Mouse (Mus musculus) ovary, adult 18-20 months (tissue): ENCODE data around the gene Xpnpep1.
A peak's percentile ranks its signal among the peaks of the same experiment; 100 is the strongest.

Experiments
- DNase-seq: peaks from one replicate; pipeline ENCODE4 v3.0.0; 2022; ENCODE audit warnings: low spot score, mixed read lengths

Gene Xpnpep1

DNA sequence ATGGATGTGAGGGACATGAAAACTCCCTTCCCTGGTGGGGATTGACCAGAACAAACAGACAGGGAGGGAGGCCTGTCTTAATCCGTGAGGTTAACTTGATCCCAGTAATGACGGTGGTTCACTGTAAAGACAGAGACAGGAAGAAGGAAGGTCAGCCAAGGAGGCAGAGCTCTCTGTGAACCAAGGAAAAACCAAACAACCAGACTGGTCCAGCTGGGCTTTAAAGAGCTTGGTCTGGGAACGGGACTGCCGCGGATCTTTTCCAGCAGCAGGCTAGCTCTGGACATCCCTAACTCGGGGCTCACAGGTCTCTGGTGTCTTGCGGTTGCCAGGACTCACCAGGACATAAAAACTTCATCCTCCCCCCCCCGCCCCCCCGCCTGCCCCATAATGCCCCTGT, 26.5 kb upstream of the Xpnpep1 start:
- no peak for DNase-seq

DNA sequence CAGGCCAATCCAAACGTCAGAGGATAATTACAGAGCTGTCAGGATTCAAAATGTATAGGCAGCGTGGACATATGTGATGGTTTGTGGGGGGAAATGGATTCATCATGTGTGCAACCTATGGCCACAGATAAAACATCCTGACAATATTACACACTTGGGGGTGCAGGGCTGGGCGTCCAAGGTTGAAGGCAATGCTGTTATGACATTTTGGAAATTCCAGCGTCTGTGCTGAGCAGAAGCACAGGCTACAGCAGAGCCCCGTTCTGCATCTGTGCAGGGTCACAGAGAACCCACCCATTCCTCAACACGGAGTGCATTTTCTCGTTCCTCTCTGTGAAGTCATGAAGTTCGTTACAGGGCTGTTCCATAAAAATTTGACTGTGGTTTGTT, 25.0 kb upstream of the Xpnpep1 start:
- no peak for DNase-seq

DNA sequence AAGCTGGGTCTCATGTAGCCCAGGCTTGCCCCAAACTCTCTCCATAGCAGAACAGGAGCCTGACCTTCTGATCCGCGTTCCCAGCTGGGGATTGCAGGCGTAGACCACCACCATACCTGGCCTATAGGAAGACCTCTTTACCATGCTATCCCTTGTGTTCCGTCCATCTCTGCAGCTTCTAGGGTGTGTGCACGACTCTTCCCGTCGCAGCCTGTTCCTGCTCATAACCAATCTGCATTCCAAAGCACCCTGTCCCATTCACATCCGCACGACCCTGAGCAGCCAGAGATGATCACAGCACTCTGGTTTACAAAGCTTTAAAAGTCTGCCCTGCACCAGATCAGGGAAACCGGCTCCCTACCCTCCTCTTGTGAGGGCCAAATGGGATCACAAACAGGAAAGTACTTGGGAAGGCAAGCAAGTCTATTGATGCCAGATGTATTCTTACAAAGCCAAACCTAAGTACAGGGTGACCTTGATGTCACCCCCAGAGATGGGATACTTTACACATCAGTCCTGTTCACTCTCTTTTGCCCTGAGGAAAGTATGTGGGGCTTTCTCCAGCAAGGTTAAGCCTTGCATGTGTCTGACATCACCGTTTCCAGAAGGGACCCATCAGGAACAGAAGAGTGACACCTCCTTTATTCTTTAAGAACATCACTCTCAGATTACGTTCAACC, 24.4 kb upstream of the Xpnpep1 start:
- no peak for DNase-seq

DNA sequence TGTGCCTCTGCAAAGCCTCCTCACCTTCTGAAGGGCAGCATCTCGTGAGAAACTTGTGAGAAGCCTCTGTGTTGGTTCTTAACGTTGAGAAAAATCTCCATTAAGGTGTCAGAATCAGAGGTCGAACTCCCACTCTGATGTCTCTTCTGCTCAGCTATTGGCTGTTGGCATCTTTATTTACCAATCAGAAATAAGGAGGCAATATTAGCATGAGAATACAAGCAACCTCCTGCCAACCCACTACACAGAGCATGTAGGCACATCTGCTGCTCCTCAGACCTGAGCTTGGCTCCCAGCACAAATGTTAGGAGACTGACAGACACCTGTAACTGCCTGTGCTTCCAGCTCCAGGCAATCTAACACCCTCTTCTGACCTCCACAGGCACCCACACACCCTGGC, 22.0 kb upstream of the Xpnpep1 start:
- DNase-seq, result no peak

DNA sequence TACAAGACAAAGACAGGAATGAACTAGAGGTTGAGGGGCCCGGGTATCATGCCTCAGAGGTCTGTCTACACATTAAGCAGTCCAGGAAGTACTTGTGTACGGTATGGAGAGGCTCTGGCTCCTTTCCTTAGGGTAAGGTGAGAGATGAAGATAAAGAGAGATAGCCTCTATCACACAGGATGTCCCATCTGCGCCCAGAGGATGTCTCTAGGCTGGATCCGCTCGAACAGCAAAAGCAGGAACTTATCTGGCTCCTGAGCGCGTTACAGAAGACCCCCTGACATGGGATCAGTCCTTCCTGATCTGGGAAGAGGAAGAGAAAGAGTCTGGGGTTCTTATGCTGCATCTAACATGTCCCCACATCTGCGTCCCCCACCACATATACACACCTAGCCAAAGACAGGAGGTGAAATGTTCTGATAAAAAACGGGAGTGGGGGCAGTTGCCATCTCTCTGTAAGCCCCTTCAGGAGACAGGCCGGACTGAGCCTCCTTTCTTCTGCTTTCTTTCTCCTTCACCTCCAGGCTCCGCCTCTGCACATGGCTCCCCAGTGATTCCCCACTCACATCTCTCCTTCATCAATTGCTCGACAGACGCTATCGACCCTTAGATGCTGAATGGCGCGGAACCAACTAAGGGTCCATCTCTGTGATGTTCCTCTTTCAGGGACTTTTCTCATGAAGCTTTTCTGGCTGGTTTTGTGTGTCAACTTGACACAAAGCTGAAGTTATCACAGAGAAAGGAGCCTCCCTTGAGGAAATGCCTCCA, 19.5 kb upstream of the Xpnpep1 start:
- DNase-seq, result no peak

DNA sequence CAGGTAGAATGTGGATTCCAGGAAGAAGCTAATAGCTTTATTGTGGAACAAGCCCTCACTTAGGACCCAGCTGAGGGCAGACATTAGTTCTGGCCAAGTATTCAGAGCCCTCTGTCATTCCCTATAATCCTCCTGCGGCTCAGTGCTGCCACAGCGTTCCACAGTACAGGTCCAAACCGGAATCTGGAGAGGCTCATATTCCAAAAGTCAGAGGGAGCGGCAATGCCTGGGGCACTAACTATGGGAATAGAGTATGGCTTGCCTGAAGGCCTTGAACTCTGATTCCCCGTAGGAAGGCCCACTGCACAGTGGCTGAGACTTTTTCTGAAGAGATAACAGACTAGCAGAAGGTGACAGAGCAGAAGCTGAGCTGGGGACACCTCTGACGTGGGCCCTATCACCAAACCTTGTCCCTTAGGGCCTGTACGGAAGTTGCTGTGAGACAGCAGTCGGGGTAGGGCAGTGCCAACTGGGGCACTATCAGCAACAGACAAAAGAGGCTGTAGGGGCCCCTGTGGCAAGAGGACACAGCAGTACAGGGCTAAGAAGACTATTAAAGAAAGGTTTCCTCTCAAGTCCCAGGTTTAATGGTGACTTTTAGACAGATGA, 18.8 kb upstream of the Xpnpep1 start:
- DNase-seq, result no peak

DNA sequence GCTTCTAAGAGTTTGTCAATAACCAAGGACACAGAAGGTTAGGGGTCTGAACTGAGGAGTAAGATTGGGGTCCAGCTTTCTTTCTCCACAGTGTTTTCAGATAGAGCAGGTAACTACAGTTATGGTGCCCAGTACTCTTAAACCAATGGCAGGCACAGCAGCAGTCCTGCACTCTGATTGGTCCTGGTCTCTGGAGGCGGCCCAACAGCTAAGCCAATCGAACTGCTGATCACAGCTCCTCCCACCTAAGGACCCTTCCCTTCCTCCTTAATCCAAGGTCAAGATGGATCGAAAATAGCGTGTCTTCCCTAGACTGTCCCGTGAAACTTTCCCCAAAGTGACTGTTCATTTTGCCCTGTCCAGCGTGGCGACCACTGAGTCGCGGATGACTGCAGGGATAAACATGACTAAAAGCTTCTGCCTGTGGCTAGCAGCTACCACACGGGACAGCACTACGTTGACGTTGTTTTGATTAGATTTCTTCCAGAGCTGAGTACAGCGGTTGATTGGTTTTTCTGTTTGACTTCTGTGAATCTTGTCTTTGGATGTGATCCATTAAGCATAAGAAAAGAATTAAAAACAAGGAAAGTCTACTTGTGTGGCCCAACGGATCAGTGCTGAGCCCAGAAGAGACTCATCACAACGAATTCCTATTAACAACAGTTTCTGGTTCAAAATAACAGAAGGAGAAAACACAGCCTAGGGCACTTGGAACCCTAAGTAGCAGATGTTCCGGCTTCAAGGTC, 18.1 kb upstream of the Xpnpep1 start:
- no peak for DNase-seq

DNA sequence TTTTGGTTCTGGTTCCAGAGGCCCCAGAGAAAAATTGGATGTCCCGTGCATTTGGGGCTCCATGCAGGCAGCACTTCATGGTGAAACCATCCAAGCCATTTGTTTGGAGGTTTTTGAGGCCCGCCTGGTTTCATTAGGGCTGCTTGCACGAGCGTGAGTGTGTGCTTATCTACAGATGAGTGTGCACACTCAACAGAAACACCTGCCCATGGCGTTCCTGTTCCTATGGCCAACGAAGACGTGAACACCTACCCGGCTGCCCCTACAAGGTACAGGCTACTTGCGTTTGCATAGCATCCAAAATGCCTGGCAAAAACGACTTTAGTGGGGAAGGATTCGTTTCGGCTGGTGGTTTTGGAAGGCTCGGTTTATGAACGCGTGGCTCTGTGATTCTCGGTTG, 13.3 kb upstream of the Xpnpep1 start:
- no peak for DNase-seq

DNA sequence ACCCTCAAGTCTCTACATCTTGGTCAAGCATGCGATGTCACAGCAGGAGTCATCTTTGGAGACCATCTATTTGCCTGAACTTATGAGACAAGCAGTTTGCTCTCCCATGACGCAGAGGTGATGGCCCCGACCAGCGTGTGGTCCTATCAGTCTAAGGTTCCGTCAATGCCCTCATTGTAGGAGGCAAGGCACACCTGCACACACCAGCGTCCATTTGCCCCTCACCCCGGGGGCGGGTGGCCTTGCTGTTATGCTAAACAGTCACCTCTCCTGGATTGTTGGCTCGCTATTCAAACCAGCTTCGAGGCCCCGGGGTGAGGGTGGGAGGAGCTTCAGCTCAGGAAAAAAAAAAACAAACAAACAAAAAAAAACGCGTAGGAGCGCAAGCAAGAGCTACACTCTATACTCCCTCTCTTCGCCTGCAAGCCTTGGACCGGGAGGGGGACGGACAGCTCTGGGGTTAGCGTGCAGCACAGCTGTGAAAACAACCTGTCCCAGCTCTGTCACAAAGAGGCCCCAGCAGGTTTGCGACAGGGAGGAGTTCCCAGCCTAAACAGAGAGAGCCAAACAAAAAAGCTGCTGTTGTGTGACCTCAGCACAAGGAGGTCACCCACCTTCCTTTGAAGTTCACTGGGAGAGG, 12.1 kb upstream of the Xpnpep1 start:
- DNase-seq, result no peak

DNA sequence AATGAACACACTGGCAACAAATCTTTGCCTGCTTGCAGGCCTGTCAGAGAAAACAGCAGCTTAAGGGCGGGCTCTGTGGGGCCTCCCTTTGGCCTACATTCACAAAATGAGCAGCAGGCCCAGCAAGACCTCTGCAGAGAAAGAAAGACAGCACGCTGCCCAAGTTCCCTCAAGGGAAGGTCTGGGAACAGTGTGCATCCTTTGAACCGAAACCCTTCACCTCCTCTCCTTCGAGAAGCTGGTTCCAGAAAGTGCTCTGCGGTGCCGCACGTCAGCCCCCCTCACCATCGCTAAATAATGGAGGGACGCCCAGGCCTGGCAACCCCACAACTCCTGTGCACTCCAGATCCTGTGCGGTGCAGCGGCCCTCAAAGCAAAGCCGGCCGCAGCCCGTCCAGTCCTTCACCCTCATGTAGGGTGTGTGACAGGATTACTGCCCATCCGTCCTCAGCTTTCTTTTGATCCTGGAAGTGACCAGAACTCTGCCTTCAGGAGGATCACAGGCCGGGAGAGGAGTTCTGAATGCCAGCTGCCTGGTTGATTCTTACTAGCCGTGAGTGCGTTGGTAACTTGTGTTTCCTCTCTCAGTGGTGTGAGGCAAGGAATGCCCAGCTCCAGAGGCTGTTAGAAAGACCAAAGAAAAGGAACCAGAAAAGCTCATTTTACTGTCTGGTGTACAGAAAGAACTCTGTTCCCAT, 11.4 kb upstream of the Xpnpep1 start:
- DNase-seq, result no peak

DNA sequence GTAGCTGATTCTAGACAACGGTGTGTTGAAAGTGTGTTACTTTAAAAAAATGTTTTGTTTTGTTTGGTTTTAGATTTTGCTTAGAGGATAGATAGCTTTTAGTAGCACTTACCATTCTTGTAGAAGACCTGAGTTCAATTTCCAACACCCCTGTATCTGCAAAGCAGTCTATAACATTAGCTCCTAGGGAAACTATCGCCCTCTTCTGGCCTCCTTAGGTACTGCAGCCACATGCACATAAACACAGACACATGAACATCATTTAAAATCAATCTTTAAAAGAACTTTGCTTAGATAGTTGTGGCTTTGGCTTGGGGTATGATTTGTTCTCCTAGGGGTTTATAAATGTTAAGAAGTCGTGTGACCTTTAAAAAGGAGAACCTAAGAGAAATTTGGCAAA, 10.1 kb upstream of the Xpnpep1 start:
- no peak for DNase-seq

DNA sequence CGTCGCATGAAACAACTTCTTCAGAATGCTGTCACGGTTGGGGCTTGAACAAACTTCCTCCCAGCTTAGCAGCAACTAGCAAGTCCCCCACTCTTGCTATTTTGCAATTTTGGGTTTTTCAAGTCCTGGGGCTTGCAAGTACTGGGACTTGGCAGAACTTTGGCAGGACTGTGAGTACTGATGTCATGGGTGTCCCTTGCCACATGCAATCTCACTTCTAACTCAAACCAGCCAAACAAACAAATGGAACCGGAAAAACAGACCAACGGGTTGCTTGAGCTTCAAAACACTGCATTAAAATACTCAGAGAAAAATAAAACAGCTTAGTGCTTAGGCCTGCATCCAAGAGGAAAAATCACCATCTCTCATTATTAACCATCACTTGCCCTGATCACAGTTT, 7.2 kb upstream of the Xpnpep1 start:
- DNase-seq, result no peak

DNA sequence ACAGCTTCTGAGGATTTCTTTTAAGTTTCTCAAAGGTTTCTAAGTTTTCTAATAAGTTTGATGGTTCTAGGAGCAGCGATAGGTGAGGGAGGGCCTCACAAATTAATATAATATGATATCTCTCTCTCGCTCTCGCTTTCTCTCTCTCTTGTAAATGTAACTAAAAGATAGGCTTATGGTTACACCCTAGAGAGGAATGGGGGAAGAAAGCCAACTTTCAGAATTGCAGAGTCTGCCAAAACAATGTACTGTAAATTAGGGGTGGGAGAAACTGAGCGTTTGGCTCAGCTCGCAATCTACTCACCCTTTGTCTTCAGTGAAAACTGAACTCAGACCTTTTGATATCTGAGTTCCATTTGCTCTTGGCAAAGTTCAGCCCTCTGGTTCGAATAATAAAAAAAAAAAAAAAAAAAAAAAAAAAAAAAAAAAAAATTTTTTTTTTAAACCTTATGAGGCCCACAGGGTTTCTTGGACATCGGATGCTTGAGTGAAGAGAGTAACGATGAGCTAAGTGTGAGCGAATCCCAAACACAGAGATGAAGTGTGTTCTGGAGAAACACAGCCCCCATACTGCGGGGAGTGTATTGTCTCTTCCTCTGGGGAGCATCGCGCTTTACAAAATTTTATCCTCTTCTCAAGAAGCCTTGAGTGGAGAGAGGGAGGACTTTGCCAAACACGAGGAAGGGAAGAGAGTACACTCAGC, 3.6 kb upstream of the Xpnpep1 start:
- DNase-seq, result no peak

DNA sequence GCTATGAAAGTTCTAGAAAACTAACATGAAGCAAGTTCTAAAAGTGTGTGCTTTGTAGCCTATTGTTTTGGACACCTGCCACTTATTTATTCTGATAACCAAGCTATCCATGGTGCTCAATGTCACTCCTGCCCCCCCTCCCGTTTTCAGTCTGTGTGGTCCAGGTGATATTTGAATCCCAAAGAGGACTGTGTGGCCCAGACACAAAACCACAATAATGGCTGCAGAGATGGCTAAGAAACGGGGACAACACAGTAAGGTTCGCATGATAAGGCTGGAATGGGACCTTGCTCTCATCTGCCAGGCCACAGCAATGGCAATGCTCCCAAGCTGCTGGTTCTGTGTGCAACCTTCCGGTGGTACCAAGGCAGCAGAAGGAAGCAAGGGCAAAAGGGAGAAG, 1.6 kb upstream of the Xpnpep1 start:
- DNase-seq, result no peak

DNA sequence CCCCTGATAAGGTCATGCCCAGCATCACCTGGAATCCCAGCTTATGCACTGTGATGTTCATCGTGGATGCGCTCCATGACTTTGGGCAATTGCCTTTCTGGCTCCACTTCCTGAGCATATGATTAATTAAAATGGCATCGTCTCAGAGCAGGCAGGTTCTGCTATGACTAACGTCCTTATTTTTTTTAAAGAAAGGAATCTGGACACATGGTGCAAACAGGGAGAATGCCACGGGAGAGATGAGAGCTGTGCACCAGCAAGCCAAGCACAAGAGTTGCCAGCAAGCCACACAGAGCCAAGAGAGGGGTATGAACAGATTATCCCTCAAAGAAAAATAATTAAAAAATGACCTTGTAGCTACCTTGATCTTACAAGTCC, 1.1 kb upstream of the Xpnpep1 start:
- no peak for DNase-seq

DNA sequence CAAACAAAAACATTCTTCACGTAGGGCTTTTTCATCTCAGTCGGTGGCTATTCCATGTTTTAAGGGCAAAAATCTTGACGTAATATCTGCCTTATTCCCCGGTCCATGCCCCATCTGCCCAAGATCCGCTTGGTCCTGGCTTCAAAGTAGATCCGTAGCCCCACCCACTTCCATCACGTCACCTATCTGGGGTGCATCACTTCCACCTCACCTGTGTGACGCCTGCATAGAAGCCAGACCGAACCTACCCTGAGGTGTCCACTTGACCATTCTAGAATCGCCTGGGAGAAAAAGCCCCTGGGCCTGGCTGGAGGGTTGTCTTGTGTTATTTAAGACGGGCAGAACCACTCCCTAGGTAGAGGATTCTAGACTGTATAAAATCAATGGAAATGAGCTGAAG, 924 bp downstream of the Xpnpep1 start:
- no peak for DNase-seq

DNA sequence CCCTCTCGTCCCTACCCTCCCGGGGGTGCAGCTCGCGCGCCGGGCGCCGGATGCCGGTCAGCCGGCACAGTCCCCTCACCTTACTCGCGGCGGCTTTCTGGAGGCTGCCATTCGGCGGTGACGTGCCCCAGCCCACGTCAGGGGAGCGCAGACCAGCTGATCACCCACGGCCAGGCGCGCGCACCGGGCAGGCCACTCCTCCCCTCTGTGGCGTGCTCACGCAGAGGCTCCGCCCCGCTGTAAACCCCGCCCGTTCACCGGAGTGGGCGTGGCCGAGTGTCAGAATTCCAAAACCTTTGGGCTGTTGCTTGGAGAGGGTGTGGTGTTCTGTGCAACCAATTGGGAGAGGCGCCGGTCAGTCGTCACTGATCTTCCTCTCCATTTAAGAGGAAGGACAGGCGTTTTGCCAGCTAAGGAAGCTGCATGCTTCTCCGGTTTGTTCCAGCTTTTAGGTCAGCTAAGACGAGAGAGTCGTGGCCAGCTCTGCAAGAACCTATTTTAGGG, 1.5 kb downstream of the Xpnpep1 start:
- peak; percentile 98 for DNase-seq

DNA sequence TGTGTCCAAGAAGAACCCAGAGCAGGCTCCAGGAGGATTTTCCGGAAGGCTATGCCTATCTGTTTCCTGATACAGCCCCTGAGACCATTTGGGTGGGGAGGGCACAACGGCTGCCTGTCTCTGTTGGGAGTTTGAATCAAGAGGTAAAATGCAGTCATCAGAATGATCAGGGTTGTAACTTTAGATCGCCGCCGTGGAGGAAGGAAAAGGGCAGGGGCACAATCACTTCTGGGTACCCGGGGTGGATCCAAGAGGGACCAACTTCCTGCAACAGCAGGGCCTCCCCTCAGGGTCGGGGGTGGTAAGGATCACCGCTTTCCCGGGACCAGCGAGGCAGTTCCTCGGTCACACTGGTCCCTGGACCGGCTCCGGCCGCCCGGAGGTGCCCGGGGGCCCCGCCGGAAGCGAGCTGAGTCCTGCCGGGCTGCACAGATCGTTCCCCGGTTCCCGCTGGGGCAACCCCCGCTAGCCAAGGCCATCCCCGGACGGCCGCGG, 2.0 kb downstream of the Xpnpep1 start:
- DNase-seq, result no peak

DNA sequence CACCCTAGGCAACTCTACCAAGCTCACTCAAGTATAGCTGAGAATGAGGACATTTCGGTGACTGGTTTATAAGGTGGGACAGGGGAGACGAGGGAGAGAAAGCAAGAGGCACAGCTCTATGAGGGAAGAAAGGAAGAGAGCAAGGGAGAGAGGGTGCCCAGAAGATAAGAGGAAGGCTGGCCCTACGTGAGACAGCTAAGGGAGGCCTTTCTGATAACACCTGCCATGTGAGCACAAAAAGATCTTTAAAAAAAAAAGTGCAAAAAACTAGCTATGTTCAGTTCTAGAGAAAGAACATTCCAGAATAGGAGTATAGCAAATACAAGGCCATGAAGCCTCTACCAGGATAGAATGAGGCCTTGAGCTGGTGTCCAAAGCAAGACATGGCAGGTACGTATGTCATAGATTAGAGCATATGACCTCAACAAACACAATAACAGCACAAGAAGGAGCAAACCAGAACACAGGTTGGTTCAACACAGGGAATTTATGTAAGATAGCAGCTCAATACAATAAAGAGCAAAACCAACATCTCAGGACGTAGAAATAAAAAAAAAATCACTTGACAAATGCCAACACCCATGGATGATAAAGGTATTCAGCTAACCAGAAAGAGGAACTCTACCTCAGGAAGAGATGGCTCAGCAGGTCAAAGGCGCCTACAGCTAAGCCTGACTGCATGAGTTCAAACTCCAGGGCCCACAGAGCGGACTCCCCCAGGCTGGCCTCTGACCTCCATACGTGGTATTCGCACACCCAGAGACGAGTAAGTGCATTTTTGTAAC, 6.7 kb downstream of the Xpnpep1 start:
- DNase-seq, result no peak

DNA sequence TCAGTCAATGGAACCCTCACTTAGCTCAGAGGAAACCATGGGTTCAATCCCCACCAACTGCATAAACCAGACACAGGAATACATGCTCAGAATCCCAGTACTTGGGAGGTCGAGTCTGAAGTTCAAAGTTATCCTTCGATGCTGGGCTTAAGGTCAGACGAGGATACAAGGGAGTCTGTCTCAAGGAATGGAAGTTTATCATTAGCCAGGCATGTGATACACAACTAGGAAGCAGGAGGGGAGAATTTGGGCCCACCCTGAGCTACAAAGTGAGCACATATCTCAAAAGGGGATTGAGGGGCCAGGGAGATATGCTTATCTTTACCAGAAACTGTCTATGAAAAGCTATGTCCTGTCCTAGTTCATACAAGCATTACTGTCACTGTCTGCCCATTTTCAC, 7.4 kb downstream of the Xpnpep1 start:
- DNase-seq, result no peak
